Mouse (Mus musculus) kidney, adult 11 months (tissue): ENCODE measurements around the gene Mon1a.

Experiments used
- DNase-seq: peaks from one replicate; pipeline ENCODE4 v3.0.0; 2022

The Mon1a gene

DNA sequence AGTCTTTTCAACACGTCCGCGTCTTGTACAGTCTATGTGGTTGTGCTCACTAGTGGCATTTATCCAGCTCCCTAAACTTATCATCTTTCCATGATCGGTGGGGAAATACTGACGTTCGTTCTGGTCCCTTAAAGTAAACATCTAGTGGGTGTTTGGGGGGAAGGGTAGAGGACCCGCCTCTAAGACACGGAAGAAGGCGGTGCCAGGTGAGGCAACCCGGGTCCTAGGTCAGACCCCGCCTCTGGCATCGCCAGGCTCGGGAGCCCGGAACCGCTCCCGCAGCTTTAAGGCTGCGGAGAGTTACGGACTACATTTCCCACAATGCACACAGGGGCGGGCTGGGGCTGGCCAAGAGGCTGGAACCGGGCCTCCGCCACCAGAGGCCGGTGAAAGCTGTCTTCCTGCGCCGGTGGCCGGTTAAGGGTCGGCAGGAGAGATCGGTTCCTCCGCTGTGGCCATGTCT, at the start of gene Mon1a:
Gene Mon1a (plus strand): TSS at position 348 of the 463 bp plus-strand sequence.
- peak; percentile 95 for DNase-seq

DNA sequence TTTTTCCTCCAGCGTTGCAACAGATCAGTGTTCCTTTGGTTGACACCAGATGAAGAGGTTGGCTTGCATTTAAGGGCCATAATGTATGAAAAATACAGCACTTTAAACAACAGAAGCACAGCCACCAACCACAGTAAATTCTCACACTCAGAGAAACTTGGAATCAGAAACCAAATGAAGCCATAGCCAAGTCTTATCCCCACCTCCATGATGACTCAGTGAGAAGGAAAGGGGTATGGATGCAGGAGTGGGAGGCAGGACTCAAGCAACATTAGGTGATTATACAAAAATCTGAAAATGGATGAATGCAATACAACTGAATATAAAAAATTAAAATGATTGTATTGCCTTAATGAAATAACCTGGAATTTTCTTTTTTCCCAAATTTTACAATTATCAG, 49.1 kb upstream of the Mon1a start:
- DNase-seq, result no peak

DNA sequence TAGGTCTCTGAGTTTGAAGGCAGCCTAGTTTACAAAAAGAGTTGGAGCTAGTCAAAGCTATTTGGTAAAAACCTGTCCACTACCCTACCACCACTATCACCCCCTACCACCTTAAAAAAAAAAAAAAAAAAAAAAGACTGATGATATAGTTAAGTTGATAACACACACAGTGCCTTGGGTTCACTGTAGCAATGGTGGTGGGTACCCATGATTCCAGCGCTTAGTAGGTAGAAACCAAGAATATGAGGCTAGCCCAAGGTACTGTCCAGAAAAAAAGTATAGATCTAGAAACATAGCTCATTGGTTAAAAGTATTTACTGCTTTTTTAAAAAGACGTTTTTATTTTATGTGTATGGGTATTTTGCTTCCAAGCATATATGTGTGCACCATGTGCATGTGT, 45.2 kb upstream of the Mon1a start:
- no peak for DNase-seq

DNA sequence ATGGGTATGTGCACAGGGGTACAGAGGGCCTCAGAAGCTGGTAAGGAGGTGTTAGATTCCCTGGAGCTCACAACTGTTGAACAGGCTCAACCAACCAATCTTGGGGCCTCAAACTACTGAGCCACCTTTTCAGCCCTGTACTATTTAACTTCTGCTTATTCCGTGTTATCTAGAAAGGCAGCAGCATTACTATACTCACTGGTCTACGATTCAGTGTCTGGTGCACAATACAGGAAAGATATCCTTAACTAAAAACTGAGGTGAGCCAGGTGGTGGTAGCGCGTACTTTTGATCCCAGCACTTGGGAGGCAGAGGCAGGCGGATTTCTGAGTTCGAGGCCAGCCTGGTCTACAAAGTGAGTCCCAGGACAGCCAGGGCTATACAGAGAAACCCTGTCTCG, 39.0 kb upstream of the Mon1a start:
- no peak for DNase-seq

DNA sequence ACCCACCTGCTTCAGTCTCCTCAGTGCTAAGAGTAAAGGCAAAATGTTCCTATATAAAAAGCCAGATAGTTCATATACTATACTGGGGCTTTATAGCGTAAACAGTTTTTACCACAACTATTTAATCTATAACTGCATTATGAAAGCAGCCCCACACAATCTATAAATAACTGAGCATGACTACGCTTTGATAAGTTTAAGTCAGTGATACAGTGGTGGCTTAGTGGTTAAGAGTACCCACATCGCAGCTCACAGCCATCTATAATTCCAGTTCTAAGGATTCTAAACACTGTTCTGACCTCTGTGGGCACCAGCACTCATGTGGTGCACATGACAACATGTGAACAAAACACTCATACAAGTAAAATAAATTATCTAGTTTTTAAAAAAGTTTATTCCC, 29.6 kb upstream of the Mon1a start:
- no peak for DNase-seq

DNA sequence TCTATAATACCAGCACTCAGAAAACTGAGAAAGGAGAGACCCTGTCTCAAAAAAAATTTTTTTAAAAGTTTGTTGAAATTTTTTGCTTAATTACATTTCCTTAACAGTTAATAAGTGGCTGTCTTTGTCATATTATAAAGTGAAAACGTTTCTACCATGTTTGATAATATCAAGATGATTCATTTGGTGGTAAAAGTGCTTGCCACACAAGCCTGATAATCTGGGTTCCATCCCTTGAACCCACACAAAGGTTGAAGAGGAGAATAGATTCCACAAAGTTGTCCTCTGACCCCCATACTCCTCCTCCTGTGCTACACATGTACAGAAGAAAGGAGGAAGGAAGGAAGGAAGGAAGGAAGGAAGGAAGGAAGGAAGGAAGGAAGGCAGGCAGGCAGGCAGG, 23.5 kb upstream of the Mon1a start:
- DNase-seq, result no peak

DNA sequence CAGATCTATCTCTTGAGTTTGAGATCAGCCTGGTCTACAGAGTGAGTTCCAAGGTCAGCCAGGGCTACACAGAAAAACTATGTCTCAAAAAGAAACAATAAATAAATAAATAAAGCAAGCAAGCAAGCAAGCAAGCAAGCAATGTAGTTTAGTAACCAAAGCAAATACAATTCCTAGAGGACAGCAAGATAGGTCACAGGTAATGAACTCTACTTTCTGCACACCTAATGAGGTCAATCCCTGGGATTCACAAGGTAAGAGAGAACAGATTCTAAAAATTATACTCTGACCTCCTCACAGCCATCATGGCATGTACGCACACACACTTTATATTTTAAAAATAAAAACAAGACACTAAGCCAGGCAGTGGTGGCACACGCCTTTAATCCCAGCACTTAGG, 21.9 kb upstream of the Mon1a start:
- DNase-seq, result no peak

DNA sequence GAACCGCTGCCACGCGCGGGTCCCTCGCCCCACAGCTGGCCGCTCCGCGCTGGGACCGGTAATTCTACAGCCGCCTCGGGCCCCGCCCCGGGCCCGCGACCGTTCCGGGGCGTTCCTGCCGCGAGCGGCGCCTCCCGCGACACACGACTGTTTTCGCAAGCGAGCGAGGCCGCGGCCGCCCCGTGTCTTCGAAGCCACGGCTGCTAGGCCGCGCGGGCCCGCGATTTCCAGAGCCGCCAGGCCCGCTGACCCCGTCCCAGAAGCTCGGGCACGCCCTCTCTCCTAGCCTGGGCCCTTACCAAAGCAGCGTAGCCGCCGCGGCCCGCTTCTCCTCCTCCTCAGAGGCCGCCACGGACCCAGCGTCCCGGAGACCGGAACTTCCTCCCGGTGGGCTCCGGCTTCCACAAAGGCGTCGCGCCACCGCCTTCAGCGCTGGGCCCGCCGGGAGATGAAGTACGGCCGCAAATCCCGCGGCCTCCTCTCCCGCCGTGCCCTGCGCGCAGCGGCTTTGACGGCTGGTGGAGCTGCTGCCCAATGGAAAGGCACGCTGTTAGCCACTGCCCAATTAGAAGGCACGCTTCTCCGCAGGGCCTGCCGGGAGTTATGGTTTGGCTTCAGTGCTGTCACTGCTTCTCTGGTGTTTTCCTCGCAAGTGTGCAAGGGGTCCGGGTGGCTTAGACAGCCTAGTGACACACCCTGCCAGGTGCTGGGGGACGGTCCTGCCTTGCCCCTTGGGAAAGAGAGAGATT, 15.4 kb upstream of the Mon1a start:
- DNase-seq, result peak; percentile 96

DNA sequence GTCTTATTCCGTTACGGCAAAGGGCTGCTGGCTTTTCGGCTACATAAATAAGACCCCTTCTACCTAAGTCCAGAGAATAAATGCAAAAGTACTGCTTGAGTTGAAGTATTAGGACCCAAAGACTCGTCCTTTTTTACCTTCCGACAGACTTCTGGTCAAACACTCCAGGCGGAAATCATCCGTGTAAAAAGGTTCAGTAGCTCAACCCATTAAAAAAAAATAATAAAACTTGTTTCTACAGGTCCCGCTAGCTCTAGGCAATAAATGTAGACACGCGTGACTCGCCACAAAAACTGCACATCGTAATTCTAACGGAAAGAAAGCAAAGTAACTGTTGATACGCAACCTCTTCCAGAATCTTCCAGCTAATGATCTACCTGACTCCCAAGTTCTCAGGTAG, 14.8 kb upstream of the Mon1a start, which contains the start of gene Rbm6:
Gene Rbm6 (minus strand): TSS at position 101 of the 400 bp plus-strand sequence.
- DNase-seq, result no peak

DNA sequence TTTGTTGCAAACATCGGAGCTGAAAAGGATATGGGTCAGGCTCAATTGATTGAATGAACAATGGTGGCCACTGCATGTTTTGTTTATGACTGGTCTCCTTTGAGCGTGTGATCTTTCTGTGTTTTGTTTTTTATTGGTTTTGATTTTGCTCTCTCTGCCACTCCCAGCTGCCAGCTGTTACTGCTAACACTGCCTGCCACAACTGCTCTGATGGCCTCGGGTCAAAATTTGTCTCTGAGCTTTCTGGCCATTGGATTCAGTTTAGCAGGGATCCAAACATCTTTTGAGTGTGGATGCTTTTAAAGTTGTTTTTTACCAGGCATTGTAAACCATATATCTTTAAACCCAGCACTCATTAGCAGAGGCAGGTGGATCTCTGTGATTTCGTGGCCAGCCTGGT, 7.5 kb upstream of the Mon1a start:
- no peak for DNase-seq

DNA sequence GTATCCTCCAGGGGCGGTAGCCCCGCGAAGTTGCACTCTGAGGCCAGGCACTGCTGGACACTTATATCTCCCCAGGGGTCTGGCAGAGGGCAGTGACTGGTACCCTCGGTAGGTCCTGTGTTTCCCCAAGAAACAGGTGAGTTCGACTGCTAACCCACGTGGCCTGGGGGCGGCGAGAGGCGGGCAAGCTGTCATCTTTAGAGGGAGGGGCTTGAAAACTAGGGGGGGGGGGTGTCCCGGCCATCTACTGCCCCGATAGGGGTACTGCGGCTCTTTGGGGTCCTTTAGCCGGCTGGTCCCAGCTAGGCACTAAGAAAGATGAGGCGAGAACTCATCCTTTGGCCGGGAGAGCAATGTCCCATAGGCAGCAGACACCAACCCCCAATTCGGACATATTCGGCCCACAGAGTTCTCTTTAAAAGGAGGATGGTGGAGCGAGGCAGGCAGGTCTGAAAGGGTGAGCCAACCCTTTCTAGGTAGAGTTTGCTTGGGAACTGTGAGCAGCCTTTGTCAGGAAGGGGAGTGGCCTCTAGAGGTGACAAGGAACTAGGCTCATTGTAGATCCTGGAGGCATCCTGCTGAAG, 408 bp downstream of the Mon1a start:
- DNase-seq, result peak; percentile 54

DNA sequence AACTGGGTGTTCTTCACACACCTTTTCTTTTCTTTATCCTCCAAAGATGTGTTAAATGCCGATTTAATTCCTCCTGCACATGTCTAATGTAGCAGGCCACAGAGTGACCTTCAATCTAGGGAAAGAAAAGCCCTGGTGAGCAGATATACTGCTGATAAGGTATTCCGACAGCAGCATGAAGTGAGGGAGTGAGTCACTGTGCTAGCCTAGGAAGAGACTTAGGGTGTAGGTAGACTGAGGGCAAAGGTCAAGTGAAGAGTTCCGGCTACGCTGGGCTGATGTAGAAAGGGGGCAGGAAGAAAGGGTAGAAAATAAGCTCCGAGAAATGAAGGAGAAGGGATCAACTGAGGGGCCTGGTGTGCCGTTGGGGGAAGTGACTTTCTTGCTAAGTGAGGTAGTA, 2.3 kb downstream of the Mon1a start:
- no peak for DNase-seq

DNA sequence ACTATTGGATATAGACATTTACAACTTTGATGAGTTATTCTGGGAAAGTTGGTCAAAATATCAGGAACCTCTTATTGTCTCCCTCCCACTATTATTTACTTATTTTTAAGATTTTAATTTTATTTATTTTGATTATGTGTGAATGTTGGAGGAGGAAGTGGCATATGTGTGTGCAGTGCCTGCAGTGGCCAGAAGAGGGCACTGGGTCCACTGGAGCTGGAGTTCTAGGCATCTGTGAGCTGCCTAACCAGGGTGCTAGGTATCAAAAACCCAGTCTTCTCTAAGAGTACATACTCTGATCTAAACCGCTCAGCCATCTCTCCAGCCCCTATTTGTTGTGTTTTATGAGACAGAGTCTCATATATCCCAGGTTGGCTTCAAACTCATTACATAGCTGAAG, 3.1 kb downstream of the Mon1a start:
- DNase-seq, result no peak

DNA sequence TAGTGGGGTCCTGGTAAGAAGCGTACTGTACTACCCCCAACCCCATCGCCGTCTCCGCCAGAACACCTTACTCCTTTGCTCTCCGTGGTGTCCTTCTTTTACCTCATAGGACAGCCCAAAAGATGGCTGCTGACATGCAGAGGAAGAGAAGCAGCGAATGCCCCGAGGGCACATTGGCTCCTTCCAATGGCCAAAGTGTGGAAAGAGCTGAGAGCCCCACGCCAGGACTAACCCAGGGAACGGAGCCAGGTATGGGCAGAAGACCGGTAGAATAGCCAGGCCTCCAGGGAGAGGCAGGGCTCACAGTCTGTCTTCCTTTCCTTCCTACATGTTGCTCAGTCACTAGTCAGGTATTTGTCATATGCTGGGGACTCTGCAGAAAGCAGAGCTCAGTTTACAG, 10.6 kb downstream of the Mon1a start:
- DNase-seq, result no peak

DNA sequence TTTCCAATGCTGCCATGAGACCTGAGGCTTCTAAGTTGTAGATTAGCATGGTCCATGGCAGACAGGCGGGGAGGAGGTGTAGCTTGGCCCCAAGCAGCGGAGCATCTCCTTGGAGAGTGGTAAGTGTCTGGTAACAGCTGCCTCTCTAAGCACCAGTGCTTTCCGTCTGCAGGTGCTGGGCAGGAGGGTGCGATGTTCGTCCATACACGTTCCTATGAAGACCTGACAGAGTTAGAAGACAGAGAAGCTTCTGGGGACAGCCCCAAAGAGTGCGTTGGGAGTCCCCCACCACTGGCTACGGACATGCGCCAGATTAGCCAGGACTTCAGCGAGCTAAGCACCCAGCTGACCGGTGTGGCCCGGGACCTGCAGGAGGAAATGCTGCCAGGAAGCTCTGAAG, 11.9 kb downstream of the Mon1a start:
- DNase-seq, result no peak

DNA sequence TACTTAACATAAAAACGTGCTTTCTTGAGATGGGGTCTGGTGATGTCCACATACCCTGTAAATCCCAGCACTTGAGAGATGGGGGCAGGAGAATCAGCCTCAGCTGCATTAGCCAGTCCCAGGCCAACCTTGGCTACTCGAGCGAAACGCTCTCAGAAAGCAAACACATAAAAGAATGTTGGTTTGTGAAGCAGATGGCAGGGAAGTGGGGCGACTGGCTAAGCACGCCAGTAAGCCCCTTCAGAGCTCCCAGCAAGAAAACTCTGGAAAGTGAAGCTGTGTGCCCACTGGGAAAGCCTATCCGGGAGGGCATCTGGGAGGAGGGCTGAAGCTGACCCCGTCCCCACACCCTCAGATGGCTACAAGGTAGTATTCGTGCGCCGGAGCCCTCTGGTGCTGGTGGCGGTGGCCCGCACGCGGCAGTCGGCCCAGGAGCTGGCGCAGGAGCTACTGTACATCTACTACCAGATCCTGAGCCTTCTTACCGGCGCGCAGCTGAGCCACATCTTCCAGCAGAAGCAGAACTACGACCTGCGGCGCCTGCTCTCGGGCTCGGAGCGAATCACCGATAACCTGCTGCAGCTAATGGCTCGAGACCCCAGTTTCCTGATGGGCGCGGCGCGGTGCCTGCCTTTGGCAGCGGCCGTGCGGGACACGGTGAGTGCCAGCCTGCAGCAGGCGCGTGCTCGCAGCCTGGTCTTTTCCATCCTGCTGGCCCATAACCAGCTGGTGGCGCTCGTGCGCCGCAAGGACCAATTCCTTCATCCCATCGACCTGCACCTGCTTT, 13.1 kb downstream of the Mon1a start:
- peak; percentile 70 for DNase-seq

DNA sequence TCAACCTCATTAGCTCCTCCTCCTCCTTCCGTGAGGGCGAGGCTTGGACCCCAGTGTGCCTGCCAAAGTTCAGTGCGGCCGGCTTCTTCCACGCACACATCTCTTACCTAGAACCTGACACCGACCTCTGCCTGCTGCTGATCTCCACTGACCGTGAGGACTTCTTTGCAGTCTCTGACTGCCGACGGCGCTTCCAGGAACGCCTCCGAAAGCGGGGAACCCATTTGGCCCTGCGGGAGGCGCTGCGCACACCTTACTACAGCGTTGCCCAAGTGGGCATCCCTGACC, 13.6 kb downstream of the Mon1a start:
- DNase-seq, result no peak

DNA sequence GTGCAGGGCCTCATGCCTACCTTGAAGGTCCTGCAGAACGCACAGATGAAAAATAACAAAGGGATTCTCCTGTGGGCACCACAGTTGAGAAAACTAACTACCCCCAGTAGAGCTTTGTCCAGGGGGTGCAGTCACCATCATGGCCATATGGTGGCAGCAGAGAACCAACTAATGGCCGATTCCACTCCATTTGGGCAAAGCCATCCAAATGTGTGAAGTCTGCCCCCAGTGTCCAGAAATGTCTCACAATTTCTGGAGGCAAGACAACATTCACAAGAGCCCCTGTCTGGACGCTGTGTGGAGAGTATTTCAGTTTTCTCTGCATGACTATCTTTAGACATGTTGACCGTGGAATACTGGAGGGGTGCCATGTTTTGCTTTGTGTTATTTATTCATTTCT, 16.8 kb downstream of the Mon1a start:
- peak; percentile 73 for DNase-seq

DNA sequence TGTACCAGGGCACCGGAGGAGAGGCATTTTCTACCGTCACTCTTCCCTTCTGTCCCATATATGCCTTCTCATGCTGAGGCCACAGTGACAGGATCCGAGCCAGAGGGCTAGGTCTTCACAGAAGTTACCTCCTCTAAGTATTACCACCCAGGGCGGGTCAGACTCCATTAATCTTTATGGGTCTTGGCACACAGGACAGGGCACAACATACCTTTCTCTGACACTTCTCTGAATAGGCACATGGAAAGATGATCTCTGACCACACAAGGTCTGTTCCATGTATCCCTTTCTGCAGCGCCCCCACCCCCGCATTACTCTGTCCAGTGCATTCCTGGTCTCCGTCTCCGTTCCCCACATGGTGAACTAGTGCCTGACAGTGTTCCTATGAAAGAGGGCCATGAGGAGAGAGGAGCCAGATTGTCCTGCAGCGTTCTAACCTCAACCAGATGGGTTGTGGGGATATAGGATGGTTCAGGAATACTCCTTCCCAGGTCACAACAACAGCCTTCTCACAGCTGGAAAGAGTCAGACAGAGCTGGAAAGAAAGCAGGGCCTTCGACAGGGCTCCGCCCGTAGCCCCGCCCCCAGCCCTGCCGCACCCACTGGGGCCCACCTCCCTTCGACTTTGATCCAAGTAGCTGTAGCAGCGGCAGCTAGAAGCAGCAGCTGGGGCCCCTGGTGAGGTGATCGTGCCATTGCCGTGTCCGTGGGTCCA, 18.5 kb downstream of the Mon1a start, which contains the start of gene Mst1r:
Gene Mst1r (plus strand): TSS at position 622 of the 715 bp plus-strand sequence.
- peak; percentile 80 for DNase-seq

DNA sequence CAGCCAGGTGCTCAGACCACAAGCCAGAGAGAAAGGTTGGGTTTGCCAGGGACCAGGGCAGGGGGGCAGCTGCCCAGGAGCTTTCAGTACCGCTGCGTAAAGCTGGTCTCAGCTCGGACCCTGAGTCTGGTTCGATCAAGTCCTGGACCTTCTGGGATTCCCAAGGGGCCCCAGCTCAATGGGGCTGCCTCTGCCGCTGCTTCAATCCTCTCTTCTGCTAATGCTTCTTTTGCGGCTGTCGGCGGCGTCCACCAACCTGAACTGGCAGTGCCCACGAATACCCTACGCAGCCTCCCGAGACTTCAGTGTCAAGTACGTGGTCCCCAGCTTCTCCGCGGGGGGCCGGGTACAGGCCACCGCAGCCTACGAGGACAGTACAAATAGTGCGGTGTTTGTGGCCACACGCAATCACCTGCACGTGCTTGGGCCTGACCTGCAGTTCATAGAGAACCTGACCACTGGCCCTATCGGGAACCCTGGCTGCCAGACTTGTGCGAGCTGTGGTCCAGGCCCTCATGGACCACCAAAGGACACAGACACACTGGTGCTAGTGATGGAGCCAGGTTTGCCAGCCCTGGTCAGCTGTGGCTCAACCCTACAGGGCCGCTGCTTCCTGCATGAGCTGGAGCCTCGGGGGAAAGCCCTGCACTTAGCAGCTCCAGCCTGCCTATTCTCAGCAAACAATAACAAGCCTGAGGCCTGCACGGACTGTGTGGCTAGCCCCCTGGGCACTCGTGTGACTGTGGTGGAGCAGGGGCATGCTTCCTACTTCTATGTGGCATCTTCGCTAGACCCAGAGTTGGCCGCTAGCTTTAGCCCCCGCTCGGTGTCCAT, 19.2 kb downstream of the Mon1a start:
- DNase-seq, result no peak

DNA sequence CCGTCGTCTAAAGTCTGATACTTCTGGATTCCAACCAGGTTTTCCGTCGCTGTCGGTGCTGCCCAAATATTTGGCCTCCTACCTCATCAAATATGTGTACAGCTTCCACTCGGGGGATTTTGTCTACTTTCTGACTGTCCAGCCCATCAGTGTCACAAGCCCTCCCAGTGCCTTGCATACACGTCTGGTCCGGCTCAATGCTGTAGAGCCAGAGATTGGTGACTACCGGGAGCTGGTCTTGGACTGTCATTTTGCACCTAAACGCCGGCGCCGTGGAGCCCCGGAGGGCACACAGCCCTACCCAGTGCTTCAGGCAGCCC, 19.8 kb downstream of the Mon1a start:
- DNase-seq, result no peak

DNA sequence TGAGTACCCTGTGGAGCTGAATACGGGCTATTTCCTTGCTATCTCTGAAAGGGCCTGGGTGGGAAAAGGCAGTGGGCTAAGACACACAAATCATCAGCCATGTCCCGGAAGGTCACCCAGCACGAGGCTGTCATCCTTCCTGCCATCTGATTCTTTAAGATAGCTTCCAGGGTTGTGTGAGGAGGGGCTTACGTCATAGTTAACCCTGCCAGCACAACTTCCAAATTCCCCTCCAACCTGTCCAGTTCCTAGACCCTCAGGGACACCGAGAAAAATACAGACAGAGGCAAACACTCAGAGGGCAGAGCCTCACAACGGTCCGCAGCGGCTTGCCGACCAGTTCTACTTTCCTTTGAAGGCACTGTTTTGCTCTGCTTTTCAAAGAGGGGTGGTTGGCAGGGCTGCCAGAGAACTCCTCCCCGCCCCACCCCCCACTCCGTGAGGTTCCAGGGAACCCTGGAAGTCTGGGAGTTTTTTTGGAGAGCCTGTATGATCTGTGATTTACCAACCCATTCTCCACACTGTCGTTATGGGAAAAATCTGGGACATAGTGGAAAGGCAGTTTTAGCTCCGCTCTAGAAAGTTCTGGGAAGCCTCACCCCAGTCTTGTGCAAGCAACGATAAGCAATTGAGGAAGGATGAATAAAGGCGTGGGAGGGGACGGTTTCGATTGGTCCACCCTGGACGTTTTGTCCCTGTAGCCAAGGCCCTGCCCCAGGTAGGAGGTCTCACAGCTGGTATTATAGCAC, 20.6 kb downstream of the Mon1a start:
- DNase-seq, result no peak
